13 mouse cellular contexts compared by ENCODE assay signal in genomic region chr3:154124890-154125575, GRCm38 (mm10).
DNase-seq lines count a peak whose midpoint lies in the region; ATAC-seq and TF ChIP-seq lines count a peak whose summit lies in the region.
"Had no signal": no experiment of that assay in that cellular context is flagged by ENCODE, and none has a peak within 500 bp of the region (broad histone marks: within the 10 kb centered on the region; RNA-seq: fewer than 3 reads in every experiment).

No protein-coding gene starts in this region.

- WGBS in kidney, postnatal 0 days = 36% methylated on average over 15 of the region's 15 CpGs
- WGBS in forebrain, embryonic 13.5 days = 8% methylated on average over 15 of the region's 15 CpGs
- WGBS in midbrain, embryonic 11.5 days = 8% methylated on average over 15 of the region's 15 CpGs

- DNase-seq in kidney, postnatal 0 days (ENCODE audit: low spot score) = peak; percentile 84
- no peak for DNase-seq in kidney, adult 18-20 months
- peak; percentile 95 for DNase-seq in midbrain, embryonic 11.5 days (ENCODE audit: low spot score, missing footprints)
- no peak for DNase-seq in adrenal gland, adult 8-10 months
- no peak for DNase-seq in layer of hippocampus, postnatal 36 days
- DNase-seq in layer of hippocampus, adult 8-10 months (ENCODE audit: low spot score in 2 of 2) = no peak
- no peak for DNase-seq in urinary bladder, postnatal 10 days (ENCODE audit: low spot score)
- DNase-seq: adrenal gland, postnatal 14 days; layer of hippocampus, adult 9-11 months; lung, embryonic 14.5 days had no signal

- H3K9me3 ChIP-seq in kidney, postnatal 0 days (replicated peaks; ENCODE audit: low read length) = no peaks in the 10 kb centered on the region
- no peaks in the 10 kb centered on the region for H3K9me3 ChIP-seq in forebrain, embryonic 13.5 days (replicated peaks)
- no peaks in the 10 kb centered on the region for H3K9me3 ChIP-seq in midbrain, embryonic 11.5 days (ENCODE audit: control insufficient read depth, low read length)
- H3K9me3 ChIP-seq: embryonic facial prominence, embryonic 15.5 days had no signal

- ATAC-seq in kidney, postnatal 0 days (replicated peaks; ENCODE audit: low FRiP score, low read depth) = peak; percentile 90
- peak; percentile 71; the same call in 1 of the 2 replicates for ATAC-seq in forebrain, embryonic 13.5 days
- ATAC-seq in midbrain, embryonic 11.5 days (ENCODE audit: low FRiP score) = peak; percentile 93

- no peaks in the 10 kb centered on the region for H3K27me3 ChIP-seq in kidney, postnatal 0 days (ENCODE audit: insufficient read depth, low read length)
- no peaks in the 10 kb centered on the region for H3K27me3 ChIP-seq in forebrain, embryonic 13.5 days
- H3K27me3 ChIP-seq in midbrain, embryonic 11.5 days (ENCODE audit: control insufficient read depth, insufficient read depth, low read length) = peaks cover 18% of the 10 kb centered on the region
- H3K27me3 ChIP-seq: embryonic facial prominence, embryonic 15.5 days had no signal

- H3K36me3 ChIP-seq in kidney, postnatal 0 days (ENCODE audit: insufficient read depth, low read length) = no peaks in the 10 kb centered on the region
- H3K36me3 ChIP-seq in forebrain, embryonic 13.5 days (ENCODE audit: poor library complexity, severe bottlenecking) = no peaks in the 10 kb centered on the region
- no peaks in the 10 kb centered on the region for H3K36me3 ChIP-seq in midbrain, embryonic 11.5 days (ENCODE audit: control insufficient read depth, insufficient read depth, low read length)
- H3K36me3 ChIP-seq: embryonic facial prominence, embryonic 15.5 days had no signal

- H3K4me2 ChIP-seq in kidney, postnatal 0 days (ENCODE audit: low read length) = no peak overlapping the region
- H3K4me2 ChIP-seq in forebrain, embryonic 13.5 days = 0 out of 2 replicates have a peak overlapping the region, but pooled peaks have one; percentile 1
- H3K4me2 ChIP-seq in midbrain, embryonic 11.5 days = peak overlapping the region; percentile 3; the same call in 1 of the 2 replicates
- H3K4me2 ChIP-seq: embryonic facial prominence, embryonic 15.5 days; heart, embryonic 11.5 days; lung, embryonic 14.5 days had no signal

- no peak overlapping the region for H3K27ac ChIP-seq in kidney, postnatal 0 days
- no peak overlapping the region for H3K27ac ChIP-seq in forebrain, embryonic 13.5 days
- no peak overlapping the region for H3K27ac ChIP-seq in midbrain, embryonic 11.5 days (ENCODE audit: low read depth, low read length)
- H3K27ac ChIP-seq: embryonic facial prominence, embryonic 15.5 days had no signal

- no peak overlapping the region for H3K4me3 ChIP-seq in kidney, postnatal 0 days (replicated peaks; ENCODE audit: low read depth, low read length)
- H3K4me3 ChIP-seq in forebrain, embryonic 13.5 days = no peak overlapping the region
- no peak overlapping the region for H3K4me3 ChIP-seq in midbrain, embryonic 11.5 days (ENCODE audit: low read depth, low read length)
- H3K4me3 ChIP-seq: embryonic facial prominence, embryonic 15.5 days had no signal

- H3K9ac ChIP-seq in kidney, postnatal 0 days (ENCODE audit: low read depth, low read length) = no peak overlapping the region
- no peak overlapping the region for H3K9ac ChIP-seq in forebrain, embryonic 13.5 days
- no peak overlapping the region for H3K9ac ChIP-seq in midbrain, embryonic 11.5 days (ENCODE audit: low read length)
- H3K9ac ChIP-seq: embryonic facial prominence, embryonic 15.5 days; lung, embryonic 14.5 days had no signal

- peaks cover 5% of the 10 kb centered on the region; the same call in 1 of the 2 replicates for H3K4me1 ChIP-seq in kidney, postnatal 0 days (replicated peaks; ENCODE audit: insufficient read depth, low read length)
- H3K4me1 ChIP-seq in forebrain, embryonic 13.5 days = peaks cover 22% of the 10 kb centered on the region
- H3K4me1 ChIP-seq in midbrain, embryonic 11.5 days (ENCODE audit: control insufficient read depth, insufficient read depth, low read length) = peaks cover 17% of the 10 kb centered on the region

- TF ChIP-seq CTCF in kidney, postnatal 0 days (IDR thresholded peaks at IDR 0.05; ENCODE audit: low read depth) = no peak

Comparison
In these comparisons a context has a peak if more than half of its experiments do, and no peak if none do; other contexts are left out.
1. DNase-seq: peak in kidney, postnatal 0 days (single experiment) and midbrain, embryonic 11.5 days (single experiment); none in kidney, adult 18-20 months (single experiment), adrenal gland, adult 8-10 months (single experiment), layer of hippocampus, postnatal 36 days (0 of 2), layer of hippocampus, adult 8-10 months (0 of 2) and urinary bladder, postnatal 10 days (single experiment).
2. Peak in every context shown above with its lines, with median percentiles within 50 percentile points of each other: ATAC-seq.